Mouse (Mus musculus): Measurements from ENCODE around the gene Arl4d. TPM values are rescaled to one million over a fixed set of nuclear protein-coding genes. Genes with fewer than 3 reads are reported as not detected.

Arl4d gene
- polyA plus RNA-seq, 1 experiment from 2014 or later = 9.7 TPM

DNA sequence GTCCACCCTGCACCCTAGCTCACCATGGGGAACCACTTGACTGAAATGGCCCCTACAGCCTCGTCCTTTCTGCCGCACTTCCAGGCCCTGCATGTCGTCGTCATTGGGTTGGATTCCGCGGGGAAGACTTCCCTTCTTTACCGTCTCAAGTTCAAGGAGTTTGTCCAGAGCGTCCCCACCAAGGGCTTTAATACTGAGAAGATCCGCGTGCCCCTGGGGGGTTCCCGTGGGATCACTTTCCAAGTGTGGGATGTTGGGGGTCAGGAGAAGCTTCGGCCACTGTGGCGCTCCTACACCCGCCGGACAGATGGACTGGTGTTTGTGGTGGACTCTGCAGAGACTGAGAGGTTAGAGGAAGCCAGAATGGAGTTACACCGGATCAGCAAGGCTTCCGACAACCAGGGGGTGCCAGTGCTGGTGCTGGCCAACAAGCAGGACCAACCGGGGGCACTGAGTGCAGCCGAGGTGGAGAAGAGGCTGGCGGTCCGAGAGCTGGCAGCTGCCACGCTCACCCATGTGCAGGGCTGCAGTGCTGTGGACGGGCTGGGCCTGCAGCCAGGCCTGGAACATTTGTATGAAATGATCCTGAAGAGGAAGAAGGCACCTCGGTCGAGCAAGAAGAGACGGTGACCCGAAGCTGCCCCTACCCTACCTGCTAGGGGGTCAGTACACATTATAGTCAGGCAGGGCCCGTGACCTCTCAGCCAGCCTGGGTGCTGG is 1.4 kb downstream of the Arl4d start:
- in situ Hi-C loops (cut with MboI; ENCODE audit: low pct_unique_long_range_greater_than_20kb) = no loop called here
- no peak for DNase-seq (ENCODE audit: low read depth, low spot score)
- ChIA-PET POLR2A (interaction anchor here (1.1 kb wide), 1 partner anchor 37 kb away, joined by 5 read pairs; no protein-coding TSS in a partner anchor), CTCF (interaction anchor here (1.7 to 5.6 kb wide), 2 partner anchors 11 to 65 kb away, joined by 4 to 39 read pairs; partner anchors contain the start of gene Dhx8)
- no peak for ATAC-seq
- H3K27me3 ChIP-seq = no peaks in the 10 kb centered on the region
- no peak for TF ChIP-seq CTCF (IDR thresholded peaks at IDR 0.05)

DNA sequence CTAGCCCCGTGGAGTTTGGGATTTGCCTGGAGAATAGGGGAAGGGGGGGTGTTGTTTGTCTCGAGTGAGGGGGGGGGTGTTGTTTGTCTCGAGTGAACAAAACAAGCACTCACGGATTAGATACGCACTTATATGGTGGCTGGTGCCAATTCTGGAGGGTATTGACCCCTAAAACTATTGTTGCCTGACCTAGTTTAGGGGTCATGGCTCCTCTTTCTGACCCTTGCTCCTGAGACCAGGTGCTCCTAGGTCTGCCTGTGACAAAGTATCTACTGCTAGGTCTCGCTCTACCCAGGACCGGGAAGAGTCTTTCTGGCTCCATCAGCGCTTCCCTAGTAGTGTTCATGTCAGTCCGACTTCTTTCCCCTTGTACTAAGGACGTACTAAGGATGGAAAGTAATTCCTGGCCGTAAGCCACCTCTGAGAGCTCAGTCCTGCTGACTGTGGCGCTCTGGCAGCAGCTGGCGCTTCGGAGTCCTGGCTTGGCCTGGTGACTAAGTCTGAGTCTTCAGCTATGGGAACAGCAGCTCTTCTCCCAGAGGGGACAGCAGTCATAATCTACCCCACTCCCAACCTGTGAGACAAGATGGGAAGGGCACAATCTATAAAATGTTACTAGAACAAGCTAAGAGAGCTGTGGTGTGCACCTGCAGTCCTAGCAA is 2.7 kb downstream of the Arl4d start:
- ChIA-PET POLR2A (interaction anchor here (0.6 to 1.3 kb wide), 5 partner anchors 9 to 53 kb away, joined by 3 to 5 read pairs (median 4); no protein-coding TSS in a partner anchor), CTCF (interaction anchor here (1.1 to 5.6 kb wide), 3 partner anchors 9 to 64 kb away, joined by 3 to 39 read pairs (median 4); partner anchors contain the start of gene Dhx8)
- no peak for DNase-seq (ENCODE audit: low read depth, low spot score)
- no peak for TF ChIP-seq CTCF (IDR thresholded peaks at IDR 0.05)
- ATAC-seq = no peak
- in situ Hi-C loops (cut with MboI; ENCODE audit: low pct_unique_long_range_greater_than_20kb) = no loop called here
- no peaks in the 10 kb centered on the region for H3K27me3 ChIP-seq

GRCm38 (mm10) chr11:101668546-101669261 is 3.4 kb downstream of the Arl4d start:
- ATAC-seq = no peak
- no peak for DNase-seq (ENCODE audit: low read depth, low spot score)

GRCm38 (mm10) chr11:101670334-101670733 is 5.0 kb downstream of the Arl4d start:
- DNase-seq (ENCODE audit: low read depth, low spot score) = no peak
- in situ Hi-C loops (cut with MboI; ENCODE audit: low pct_unique_long_range_greater_than_20kb) = no loop called here
- no peak for TF ChIP-seq CTCF (IDR thresholded peaks at IDR 0.05)
- ChIA-PET CTCF (no interaction called here), POLR2A (no interaction called here)
- H3K27me3 ChIP-seq = no peaks in the 10 kb centered on the region
- no peak for ATAC-seq

More at GRCm38 (mm10) chr11:101668546-101669261, 3.4 kb downstream of the Arl4d start:
- in situ Hi-C loops (cut with MboI; ENCODE audit: low pct_unique_long_range_greater_than_20kb) = no loop called here
- ChIA-PET POLR2A (interaction anchor here (0.6 to 1.3 kb wide), 2 partner anchors 11 to 53 kb away, joined by 3 to 4 read pairs; no protein-coding TSS in a partner anchor), CTCF (interaction anchor here (1.1 to 5.6 kb wide), 3 partner anchors 9 to 63 kb away, joined by 3 to 39 read pairs (median 4); partner anchors contain the start of gene Dhx8)
- no peaks in the 10 kb centered on the region for H3K27me3 ChIP-seq
- no peak for TF ChIP-seq CTCF (IDR thresholded peaks at IDR 0.05)

GRCm38 (mm10) chr11:101671255-101671654 is 5.9 kb downstream of the Arl4d start:
- no peaks in the 10 kb centered on the region for H3K27me3 ChIP-seq
- POLR2A ChIA-PET = interaction anchor here (0.6 kb wide), 1 partner anchor 8 kb away, joined by 4 read pairs; no protein-coding TSS in a partner anchor
- CTCF ChIA-PET = no interaction called here

GRCm38 (mm10) chr11:101673010-101673642 is 7.8 kb downstream of the Arl4d start:
- no peak for ATAC-seq
- DNase-seq (ENCODE audit: low read depth, low spot score) = no peak
- no peak for TF ChIP-seq CTCF (IDR thresholded peaks at IDR 0.05)
- CTCF ChIA-PET = no interaction called here
- POLR2A ChIA-PET = no interaction called here
- H3K27me3 ChIP-seq = no peaks in the 10 kb centered on the region
- in situ Hi-C loops (cut with MboI; ENCODE audit: low pct_unique_long_range_greater_than_20kb) = no loop called here

More at GRCm38 (mm10) chr11:101671255-101671654, 5.9 kb downstream of the Arl4d start:
- TF ChIP-seq CTCF (IDR thresholded peaks at IDR 0.05) = no peak
- DNase-seq (ENCODE audit: low read depth, low spot score) (no peak), ATAC-seq (no peak)
- in situ Hi-C loops (cut with MboI; ENCODE audit: low pct_unique_long_range_greater_than_20kb) = no loop called here

- in situ Hi-C loops (cut with MboI; ENCODE audit: low pct_unique_long_range_greater_than_20kb) = no loop called here
- DNase-seq (ENCODE audit: low read depth, low spot score) = no peak
- ChIA-PET CTCF (no interaction called here), POLR2A (no interaction called here)
- H3K27me3 ChIP-seq = no peaks in the 10 kb centered on the region
- no peak for TF ChIP-seq CTCF (IDR thresholded peaks at IDR 0.05)
- ATAC-seq = no peak
These were observed 8.8 kb downstream of the Arl4d start for GRCm38 (mm10) chr11:101674106-101674505.

- no peaks in the 10 kb centered on the region for H3K27me3 ChIP-seq
- TF ChIP-seq CTCF (IDR thresholded peaks at IDR 0.05) = no peak
- CTCF ChIA-PET = no interaction called here
- in situ Hi-C loops (cut with MboI; ENCODE audit: low pct_unique_long_range_greater_than_20kb) = no loop called here
- POLR2A ChIA-PET = no interaction called here
- ATAC-seq (no peak), DNase-seq (ENCODE audit: low read depth, low spot score) (no peak)
These were observed 10.0 kb downstream of the Arl4d start for GRCm38 (mm10) chr11:101675349-101675748.

DNA sequence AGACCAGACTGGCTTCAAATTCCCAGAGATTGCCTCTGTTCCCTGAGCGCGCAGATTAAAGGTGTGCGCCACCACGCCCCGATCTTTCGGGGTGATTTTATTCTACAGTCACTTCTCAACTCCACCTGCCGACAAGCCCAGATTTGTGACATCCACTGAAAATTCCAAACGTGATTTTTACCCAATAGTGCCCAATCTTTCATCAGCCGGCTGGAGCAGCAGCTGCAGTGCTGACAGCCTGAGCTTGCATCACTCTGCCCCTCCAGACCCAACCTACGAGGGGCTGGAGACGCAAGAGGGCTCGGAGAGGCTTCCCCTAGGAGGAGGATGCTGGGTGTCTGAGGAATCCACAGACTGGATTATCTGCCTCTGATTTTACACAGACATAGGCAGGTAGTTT is 12.3 kb downstream of the Arl4d start:
- ChIA-PET CTCF (interaction anchor here (1.1 kb wide), 1 partner anchor 9 kb away, joined by 4 read pairs; no protein-coding TSS in a partner anchor), POLR2A (interaction anchor here (1.0 kb wide), 1 partner anchor 10 kb away, joined by 3 read pairs; no protein-coding TSS in a partner anchor)
- no peak for ATAC-seq
- DNase-seq (ENCODE audit: low read depth, low spot score) = no peak
- in situ Hi-C loops (cut with MboI; ENCODE audit: low pct_unique_long_range_greater_than_20kb) = no loop called here
- no peaks in the 10 kb centered on the region for H3K27me3 ChIP-seq
- TF ChIP-seq CTCF (IDR thresholded peaks at IDR 0.05) = no peak

- no peaks in the 10 kb centered on the region for H3K27me3 ChIP-seq
- no peak for ATAC-seq
- no peak for DNase-seq (ENCODE audit: low read depth, low spot score)
- in situ Hi-C loops (cut with MboI; ENCODE audit: low pct_unique_long_range_greater_than_20kb) = no loop called here
- CTCF ChIA-PET = interaction anchor here (1.2 kb wide), 1 partner anchor 12 kb away, joined by 3 read pairs; no protein-coding TSS in a partner anchor
- POLR2A ChIA-PET = no interaction called here
- TF ChIP-seq CTCF (IDR thresholded peaks at IDR 0.05) = no peak
These were observed 13.4 kb downstream of the Arl4d start for GRCm38 (mm10) chr11:101678770-101679169.
